Mouse (Mus musculus) stomach, postnatal 0 days (tissue): Measurements from ENCODE around the gene Plekhd1.

ENCODE experiments used
- CTCF ChIP-seq: IDR thresholded peaks from 2 replicates; pipeline ENCODE4 v1.5.1; 2016; ENCODE audit warnings: antibody characterized with exemption, low read depth, mild to moderate bottlenecking, moderate library complexity
- EP300 ChIP-seq: optimal IDR thresholded peaks from 2 replicates; pipeline ENCODE3; 2016; ENCODE audit warnings: antibody characterized with exemption

GRCm38 (mm10) chr12:80728207-80728606 lies 35.8 kb downstream of the Plekhd1 start:
- TF ChIP-seq CTCF (no peak), EP300 (no peak)
